Mouse (Mus musculus) thymus, adult 2 months (tissue): ENCODE results near the gene Fam136a. TPM values are rescaled to one million over a fixed set of nuclear protein-coding genes. Genes with fewer than 3 reads are reported as not detected.

Experiments used
- DNase-seq: peaks from one replicate; pipeline ENCODE4 v3.0.0; 2021
- H3K27ac ChIP-seq: fragments of 200-500 bp; 2 replicates; pipeline ENCODE4 v1.5.1; 2012; ENCODE audit warnings: low read length, control low read depth; ENCODE audit not compliant: control insufficient read depth, insufficient read depth
- H3K27me3 ChIP-seq: fragments of 200-500 bp; 2 replicates; pipeline ENCODE4 v1.6.1; 2012; ENCODE audit warnings: mild to moderate bottlenecking, low read length, moderate library complexity, mixed read lengths; ENCODE audit not compliant: control insufficient read depth, insufficient read depth
- H3K36me3 ChIP-seq: fragments of 200-500 bp; 2 replicates; pipeline ENCODE4 v1.6.1; 2012; ENCODE audit warnings: mild to moderate bottlenecking, low read length, moderate library complexity; ENCODE audit not compliant: control insufficient read depth, insufficient read depth
- H3K4me1 ChIP-seq: fragments of 200-500 bp; replicated peaks from 2 replicates; pipeline ENCODE4 v1.6.1; 2012; ENCODE audit warnings: low read length; ENCODE audit not compliant: control insufficient read depth, insufficient read depth
- H3K4me3 ChIP-seq: fragments of 200-500 bp; 2 replicates; pipeline ENCODE4 v1.5.1; 2012; ENCODE audit warnings: mild to moderate bottlenecking, low read length, control low read depth, moderate library complexity; ENCODE audit not compliant: control insufficient read depth, insufficient read depth
- CTCF ChIP-seq: fragments of 200-500 bp; IDR thresholded peaks from 2 replicates; pipeline ENCODE4 v1.5.1; 2012; ENCODE audit warnings: mild to moderate bottlenecking, control low read depth, low read length, moderate library complexity, borderline replicate concordance; ENCODE audit not compliant: control insufficient read depth, poor library complexity, insufficient read depth; ENCODE audit errors: extremely low read depth
- POLR2A ChIP-seq: fragments of 200-500 bp; IDR thresholded peaks from 2 replicates; pipeline ENCODE4 v1.6.1; 2012; ENCODE audit warnings: mild to moderate bottlenecking, low read length, control low read depth, moderate library complexity; ENCODE audit not compliant: control insufficient read depth, poor library complexity, insufficient read depth; ENCODE audit errors: extremely low read depth
- WGBS: fragments of 180-500 bp; shearing (Covaris S2); methylation state at CpG from one replicate; pipeline ENCODE4 v1.1.7; 2018; 5-methylcytosine and 5-hydroxymethylcytosine counted together
- polyA plus RNA-seq: library from polyadenylated mRNA; depleted of rRNA; stranded (reverse); fragments of >200 nt; gene quantifications from 2 replicates; pipeline ENCODE4 v1.2.3, GENCODE M21; 2012

Gene Fam136a
- polyA plus RNA-seq, 1 experiment, result 14.3 TPM

GRCm38 (mm10) chr6:86384692-86385091, 19.2 kb downstream of the Fam136a start:
- H3K4me1 ChIP-seq, result no peaks in the 10 kb centered on the region
- H3K36me3 ChIP-seq, result no peaks in the 10 kb centered on the region
- TF ChIP-seq POLR2A (no peak), CTCF (no peak)
- H3K27ac ChIP-seq, result no peak overlapping the region
- DNase-seq, result no peak
- H3K4me3 ChIP-seq, result no peak overlapping the region
- H3K27me3 ChIP-seq, result no peaks in the 10 kb centered on the region
- WGBS, result 93% methylated on average over 4 of the region's 4 CpGs

GRCm38 (mm10) chr6:86385362-86386104, 20.1 kb downstream of the Fam136a start:
- no peak for TF ChIP-seq CTCF
- no peak for TF ChIP-seq POLR2A
- Histone ChIP-seq H3K4me1 (no peaks in the 10 kb centered on the region), H3K27ac (no peak overlapping the region), H3K4me3 (no peak overlapping the region), H3K27me3 (no peaks in the 10 kb centered on the region), H3K36me3 (no peaks in the 10 kb centered on the region)
- DNase-seq, result no peak
- WGBS, result 99% methylated on average over 5 of the region's 5 CpGs

- DNase-seq, result no peak
- Histone ChIP-seq H3K4me3 (no peak overlapping the region), H3K27me3 (no peaks in the 10 kb centered on the region), H3K27ac (no peak overlapping the region), H3K4me1 (no peaks in the 10 kb centered on the region), H3K36me3 (0 out of 2 replicates have a peak, but pooled peaks cover 3% of the 10 kb centered on the region)
- WGBS, result 95% methylated on average over 12 of the region's 12 CpGs
- TF ChIP-seq POLR2A (no peak), CTCF (no peak)
Measured at GRCm38 (mm10) chr6:86387313-86387712, 21.9 kb downstream of the Fam136a start.

GRCm38 (mm10) chr6:86388461-86388860, 23.0 kb downstream of the Fam136a start:
- H3K36me3 ChIP-seq, result 0 out of 2 replicates have a peak, but pooled peaks cover 3% of the 10 kb centered on the region

GRCm38 (mm10) chr6:86391326-86391725, 25.9 kb downstream of the Fam136a start:
- TF ChIP-seq POLR2A, result no peak
- TF ChIP-seq CTCF, result no peak
- 96% methylated on average over 5 of the region's 5 CpGs for WGBS
- no peak overlapping the region for H3K4me3 ChIP-seq
- H3K4me1 ChIP-seq, result peaks cover 3% of the 10 kb centered on the region; the same call in 1 of the 2 replicates
- H3K36me3 ChIP-seq, result 0 out of 2 replicates have a peak, but pooled peaks cover 3% of the 10 kb centered on the region
- H3K27me3 ChIP-seq, result no peaks in the 10 kb centered on the region
- DNase-seq, result no peak
- H3K27ac ChIP-seq, result no peak overlapping the region

More at GRCm38 (mm10) chr6:86388461-86388860, 23.0 kb downstream of the Fam136a start:
- WGBS, result 95% methylated on average over 18 of the region's 18 CpGs
- Histone ChIP-seq H3K27me3 (no peaks in the 10 kb centered on the region), H3K4me3 (no peak overlapping the region), H3K4me1 (no peaks in the 10 kb centered on the region), H3K27ac (no peak overlapping the region)
- no peak for DNase-seq
- TF ChIP-seq POLR2A, result no peak
- no peak for TF ChIP-seq CTCF

- H3K36me3 ChIP-seq, result 0 out of 2 replicates have a peak, but pooled peaks cover 3% of the 10 kb centered on the region
- peaks cover 5% of the 10 kb centered on the region; the same call in 1 of the 2 replicates for H3K4me1 ChIP-seq
- no peak for TF ChIP-seq CTCF
- TF ChIP-seq POLR2A, result no peak
- no peak for DNase-seq
- no peaks in the 10 kb centered on the region for H3K27me3 ChIP-seq
- no peak overlapping the region for H3K4me3 ChIP-seq
- no peak overlapping the region for H3K27ac ChIP-seq
- 100% methylated on average over 1 of the region's 1 CpGs for WGBS
Measured at GRCm38 (mm10) chr6:86393187-86393586, 27.7 kb downstream of the Fam136a start.

GRCm38 (mm10) chr6:86394078-86394720, 28.8 kb downstream of the Fam136a start:
- H3K36me3 ChIP-seq, result 0 out of 2 replicates have a peak, but pooled peaks cover 3% of the 10 kb centered on the region
- peaks cover 5% of the 10 kb centered on the region; the same call in 1 of the 2 replicates for H3K4me1 ChIP-seq
- 94% methylated on average over 17 of the region's 17 CpGs for WGBS
- TF ChIP-seq CTCF, result no peak
- no peak overlapping the region for H3K27ac ChIP-seq
- H3K27me3 ChIP-seq, result no peaks in the 10 kb centered on the region
- DNase-seq, result no peak
- no peak overlapping the region for H3K4me3 ChIP-seq
